Mouse (Mus musculus) lung, adult 2 months (tissue): ENCODE measurements at regions not wholly inside any gene's neighbourhood (a gene's known extent, or its start where the extent isn't known, plus 50 kb on each side); places are given as distances from the start of the nearest gene placed in this dataset.

Source experiments
- CTCF ChIP-seq: fragments of 200-500 bp; IDR thresholded peaks from 2 replicates; pipeline ENCODE4 v1.5.1; 2011; ENCODE audit warnings: mild to moderate bottlenecking, low read length, control low read depth; ENCODE audit not compliant: insufficient read depth
- POLR2A ChIP-seq: fragments of 200-500 bp; IDR thresholded peaks from 2 replicates; pipeline ENCODE4 v1.6.1; 2011; ENCODE audit warnings: low read depth, mild to moderate bottlenecking, control low read depth, low read length, borderline replicate concordance; ENCODE audit errors: extremely low read depth

- TF ChIP-seq POLR2A (no peak), CTCF (no peak)
Measured at GRCm38 (mm10) chr7:73269626-73270025, 105.7 kb upstream of the Rgma start.
